Mouse (Mus musculus): ENCODE measurements around the gene Caskin1.

Gene Caskin1

DNA sequence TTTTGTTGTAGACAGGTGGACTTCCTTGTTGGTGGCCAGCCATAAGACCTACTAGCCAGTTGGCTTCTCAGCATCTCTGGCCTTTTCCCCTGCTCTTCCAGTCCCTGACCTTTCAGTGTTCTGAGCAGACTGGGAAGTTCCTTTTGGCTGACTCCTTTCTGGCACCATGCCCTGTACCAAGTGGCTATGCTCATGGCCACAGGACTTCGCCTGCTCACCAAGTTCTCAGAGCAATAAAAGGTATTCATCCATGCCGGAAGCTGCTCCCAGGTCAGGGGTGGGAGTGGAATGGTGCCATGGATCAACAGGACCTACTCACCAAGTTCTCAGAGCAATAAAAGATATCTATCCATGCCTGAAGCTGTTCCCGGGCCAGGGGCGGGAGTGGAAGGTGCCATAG, 15.9 kb upstream of the Caskin1 start:
- DNase-seq (ENCODE audit: low spot score), result no peak

DNA sequence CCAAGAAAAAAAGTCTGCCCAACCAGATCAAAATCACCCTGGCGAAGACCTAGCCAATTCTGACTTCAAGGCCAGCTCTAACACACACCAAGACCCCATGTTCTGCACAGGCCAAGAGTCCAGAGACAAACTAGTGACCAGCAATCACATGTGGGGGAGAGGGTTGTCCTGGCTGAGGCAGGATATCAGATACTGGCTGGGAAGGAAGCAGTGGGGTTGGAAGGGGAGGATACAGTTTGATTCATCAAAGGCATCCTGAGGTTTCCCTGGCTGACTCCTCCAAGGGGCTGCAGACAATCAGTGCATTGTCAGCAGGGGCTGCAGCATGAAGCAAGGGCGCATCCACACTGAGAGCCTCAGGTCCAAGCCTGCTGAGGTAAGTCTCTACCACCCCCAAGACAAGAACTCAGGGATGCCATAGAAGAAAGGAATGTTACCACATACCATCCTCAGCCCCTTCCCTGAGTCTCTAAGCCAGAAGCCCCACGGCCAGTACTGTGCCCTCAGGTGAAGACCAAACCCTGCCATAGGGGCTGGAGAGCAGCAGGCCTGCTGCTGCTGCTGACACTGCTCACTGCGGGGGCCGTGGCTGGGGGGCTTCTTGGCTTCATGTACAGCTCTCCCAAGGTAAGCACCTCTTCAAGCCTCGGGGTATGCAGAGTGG, 14.7 kb upstream of the Caskin1 start, which contains the start of gene Bricd5:
TSS of gene Bricd5 (plus strand) at position 273 of the 664 bp plus-strand sequence.
- DNase-seq (ENCODE audit: low spot score), result no peak

DNA sequence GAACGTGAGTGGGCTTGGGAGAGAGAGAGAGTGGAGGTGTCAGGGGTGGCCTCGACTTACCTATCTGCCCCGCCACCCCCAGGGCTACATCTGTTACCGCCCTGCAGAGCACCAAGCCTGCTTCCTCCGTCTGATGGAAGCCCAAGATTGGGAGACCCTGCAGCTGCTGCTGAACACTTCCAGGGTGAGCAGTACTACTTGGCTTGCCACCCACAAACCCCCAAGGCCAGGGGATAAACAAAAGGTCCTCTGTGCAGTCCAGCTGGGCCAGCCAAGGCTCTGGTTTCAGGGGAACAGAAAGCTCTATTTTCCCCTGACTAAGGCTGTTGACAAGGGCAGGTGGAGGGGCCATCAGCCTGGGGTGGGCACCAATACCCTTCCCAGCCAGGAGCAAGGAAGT, 13.8 kb upstream of the Caskin1 start:
- no peak for DNase-seq (ENCODE audit: low spot score)

DNA sequence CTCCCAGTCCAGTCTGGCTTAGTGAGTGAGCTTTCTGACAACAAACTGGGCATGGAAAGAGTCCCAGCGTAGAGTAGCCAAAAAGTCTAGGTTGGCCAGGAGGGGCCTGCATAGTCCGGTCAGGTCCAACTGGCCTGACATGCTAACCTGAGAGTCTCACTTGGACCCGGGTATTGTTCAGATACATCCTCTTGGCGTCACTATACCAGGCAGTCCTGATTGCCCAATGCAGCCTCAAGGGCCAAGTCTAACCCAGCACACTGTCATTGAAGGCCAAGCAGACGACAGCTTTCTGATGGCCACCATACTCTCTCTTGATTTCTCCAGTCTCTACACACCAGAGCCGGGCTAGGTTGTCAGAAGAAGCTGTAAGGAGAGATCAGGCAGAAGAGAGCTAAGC, 12.8 kb upstream of the Caskin1 start:
- DNase-seq (ENCODE audit: low spot score), result no peak

DNA sequence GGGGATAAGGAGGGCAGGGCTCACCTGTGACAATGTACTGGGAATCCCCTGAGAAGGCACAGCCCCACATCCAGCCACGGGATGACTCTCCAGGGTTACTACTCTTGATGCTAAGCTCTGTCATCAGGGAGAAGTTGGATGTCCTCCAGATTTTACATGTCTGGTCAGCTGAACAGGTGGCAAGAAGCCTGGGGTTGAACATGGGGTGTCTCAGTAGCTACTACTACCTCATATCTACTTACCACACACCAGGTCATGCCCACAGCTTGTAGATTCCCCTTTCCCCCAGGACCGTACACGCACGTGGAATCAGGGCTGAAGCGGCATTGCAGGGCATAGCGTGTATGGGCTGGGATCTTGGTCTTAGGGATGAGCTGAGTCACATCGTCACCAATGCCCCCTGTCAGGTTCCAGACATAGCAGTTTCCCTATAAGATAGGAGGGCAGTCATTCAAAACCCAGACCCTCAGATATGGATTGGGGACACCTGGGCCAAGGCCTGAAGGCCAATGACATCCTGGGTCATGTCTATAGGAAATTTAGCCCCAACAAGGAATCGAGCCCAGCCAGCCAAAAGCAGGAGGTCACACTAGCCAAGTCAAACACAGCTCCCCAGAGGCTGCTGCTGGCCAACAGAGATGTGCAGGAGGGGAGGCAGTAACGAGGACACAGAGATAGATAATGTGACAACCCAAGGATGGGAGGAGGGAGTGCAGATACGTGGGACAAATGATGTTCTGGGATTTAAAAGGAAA, 12.2 kb upstream of the Caskin1 start:
- no peak for DNase-seq (ENCODE audit: low spot score)

DNA sequence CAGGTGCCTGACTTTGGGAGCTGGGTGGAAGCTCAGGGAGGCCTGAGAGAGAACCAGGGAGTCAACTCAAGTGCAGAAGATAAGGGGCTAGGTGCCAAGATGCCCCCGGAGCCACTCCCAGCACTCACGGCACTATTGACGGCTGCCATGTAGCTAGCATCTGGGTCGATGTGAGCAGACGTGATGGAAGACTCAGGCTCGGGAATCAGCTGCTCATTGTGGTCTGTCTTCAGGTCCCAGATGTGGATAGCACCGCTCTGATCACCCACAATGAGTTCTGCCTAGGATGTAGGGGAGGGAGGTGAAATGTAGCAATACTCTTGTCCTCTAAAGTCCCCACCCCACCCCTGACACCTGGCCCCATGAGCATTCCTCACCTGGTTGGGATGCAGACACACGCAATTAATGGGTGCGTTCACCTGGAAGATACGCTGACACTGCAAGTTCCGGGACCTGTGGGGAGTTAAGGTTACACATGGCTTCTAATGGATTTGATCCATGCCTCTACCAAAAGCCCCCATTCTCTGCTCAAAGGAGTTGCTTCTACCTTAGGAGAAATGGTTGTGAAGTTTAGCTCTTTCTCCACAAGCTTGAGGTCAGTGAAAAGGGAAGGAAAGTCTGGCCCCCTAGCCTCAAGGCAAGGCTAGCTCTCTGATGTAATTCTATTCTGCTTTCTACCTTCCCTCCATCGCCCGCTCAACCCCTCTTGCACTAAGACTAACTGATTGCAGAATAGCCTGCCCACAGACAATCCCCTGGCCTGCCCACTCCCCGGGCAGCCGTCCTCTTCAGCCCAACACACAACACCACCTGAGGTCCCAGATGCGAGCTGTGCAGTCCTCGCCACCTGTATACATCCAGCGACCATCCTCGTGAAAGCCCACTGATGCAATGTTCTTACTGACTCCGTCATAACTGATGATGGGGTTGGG, 11.1 kb upstream of the Caskin1 start:
- no peak for DNase-seq (ENCODE audit: low spot score)

DNA sequence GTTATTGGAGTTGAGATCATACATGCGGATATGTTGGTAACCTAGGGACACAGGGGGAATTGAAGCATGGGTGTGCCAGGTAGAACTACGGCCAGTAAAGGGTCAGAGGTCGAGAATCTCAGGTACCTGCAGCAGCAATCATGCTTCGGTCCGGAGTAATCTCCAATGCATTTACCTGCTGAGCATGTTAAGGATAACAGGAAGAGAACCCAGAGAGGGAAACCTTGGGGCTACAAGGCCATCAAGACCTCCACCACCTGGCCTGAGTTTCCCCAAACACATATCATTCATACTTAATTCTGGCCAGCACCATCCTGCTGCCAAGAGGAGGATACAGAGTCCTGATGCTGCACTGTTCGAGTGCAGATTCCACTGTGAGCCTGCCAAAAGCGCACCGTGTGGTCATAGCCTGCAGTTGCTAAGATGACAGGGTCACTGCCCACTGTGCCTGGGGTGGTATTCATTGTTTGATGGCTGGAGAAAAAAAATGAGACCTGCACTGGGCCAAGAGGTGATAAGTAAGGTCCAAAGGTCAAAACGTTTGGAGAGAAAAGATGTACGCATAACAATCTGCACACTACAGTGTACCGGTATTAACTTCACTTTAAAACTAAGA, 10.3 kb upstream of the Caskin1 start:
- no peak for DNase-seq (ENCODE audit: low spot score)

GRCm38 (mm10) chr17:24478663-24479380, 9.6 kb upstream of the Caskin1 start, which contains the start of gene Mlst8:
Gene Mlst8, minus strand, starts transcription at chr17:24479078.
- peak; percentile 97 for DNase-seq (ENCODE audit: low spot score)

DNA sequence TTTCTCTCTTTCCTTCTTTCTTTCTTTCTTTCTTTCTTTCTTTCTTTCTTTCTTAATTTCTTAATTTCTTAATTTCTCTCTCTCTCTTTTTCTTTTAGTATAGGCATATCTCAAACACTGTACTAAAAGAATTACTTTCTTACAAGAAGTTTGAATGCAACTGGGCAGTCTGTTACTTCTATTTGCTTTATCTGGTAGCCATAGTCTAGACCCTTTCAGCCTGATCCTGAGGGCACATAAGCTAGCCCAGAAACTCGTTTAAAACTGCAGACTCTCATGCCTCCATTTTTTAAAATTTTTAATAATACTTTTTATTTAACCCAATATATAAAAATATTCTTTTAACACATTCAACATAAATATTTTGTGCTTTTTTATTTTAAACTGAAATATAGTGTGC, 9.0 kb upstream of the Caskin1 start:
- no peak for DNase-seq (ENCODE audit: low spot score)

GRCm38 (mm10) chr17:24480201-24480826, 8.1 kb upstream of the Caskin1 start:
- no peak for DNase-seq (ENCODE audit: low spot score)

DNA sequence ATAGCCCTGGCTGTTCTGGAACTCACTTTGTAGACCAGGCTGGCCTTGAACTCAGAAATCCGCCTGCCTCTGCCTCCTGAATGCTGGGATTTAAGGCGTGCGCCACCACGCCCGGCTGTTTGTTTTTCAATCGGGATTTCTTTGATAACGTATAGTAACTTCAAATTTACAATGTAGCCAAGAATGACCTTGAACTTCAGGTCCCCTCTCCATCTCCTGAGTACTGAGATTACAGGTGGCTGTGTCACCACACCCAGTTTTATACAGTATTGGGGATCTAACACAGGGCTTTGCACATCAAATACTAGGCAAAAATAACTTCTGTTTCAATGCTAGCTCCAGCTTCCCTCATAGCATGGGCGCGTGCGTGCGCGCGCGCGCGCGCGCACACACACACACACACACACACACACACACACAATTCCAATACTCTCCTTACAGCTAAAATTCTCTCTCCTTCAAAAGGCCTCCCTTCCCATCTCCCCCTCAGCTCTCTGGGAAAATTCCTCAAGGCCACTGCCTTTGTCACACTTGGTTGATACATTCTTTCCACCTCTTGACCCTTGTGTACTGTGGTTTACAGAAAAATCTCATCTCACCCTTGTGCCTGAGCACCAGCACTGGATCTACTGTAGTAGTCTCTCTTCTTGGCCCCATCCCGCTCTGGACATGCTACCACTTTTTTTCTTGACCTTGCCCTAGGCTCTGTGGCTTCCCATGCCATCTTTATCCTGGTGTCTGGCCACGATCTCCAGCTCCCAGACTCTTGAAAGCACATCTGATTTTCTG, 7.2 kb upstream of the Caskin1 start:
- no peak for DNase-seq (ENCODE audit: low spot score)

DNA sequence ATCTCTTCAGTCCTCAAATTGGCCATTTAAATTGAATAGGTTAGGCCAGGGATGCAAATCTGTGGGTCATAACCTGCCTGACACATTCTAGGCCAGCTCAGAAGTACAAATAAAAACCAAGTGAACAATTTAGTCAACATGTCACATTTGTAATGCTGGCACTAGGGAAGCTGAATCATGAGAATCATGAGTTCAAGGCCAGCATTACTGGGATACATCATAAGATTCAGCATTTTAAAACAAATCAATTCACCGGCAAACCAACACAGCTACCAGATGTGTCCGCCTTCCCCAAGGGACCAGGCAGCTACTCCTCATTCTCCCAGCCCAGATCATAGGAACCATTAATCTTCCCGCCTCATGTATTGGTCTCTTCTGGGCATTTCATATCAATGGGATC, 4.9 kb upstream of the Caskin1 start:
- DNase-seq (ENCODE audit: low spot score), result no peak

GRCm38 (mm10) chr17:24485090-24485860, 3.1 kb upstream of the Caskin1 start:
- DNase-seq (ENCODE audit: low spot score), result no peak

GRCm38 (mm10) chr17:24488662-24489264, 362 bp downstream of the Caskin1 start:
- no peak for DNase-seq (ENCODE audit: low spot score)

- DNase-seq (ENCODE audit: low spot score), result no peak
Observed at GRCm38 (mm10) chr17:24489265-24490030, 1.0 kb downstream of the Caskin1 start.

DNA sequence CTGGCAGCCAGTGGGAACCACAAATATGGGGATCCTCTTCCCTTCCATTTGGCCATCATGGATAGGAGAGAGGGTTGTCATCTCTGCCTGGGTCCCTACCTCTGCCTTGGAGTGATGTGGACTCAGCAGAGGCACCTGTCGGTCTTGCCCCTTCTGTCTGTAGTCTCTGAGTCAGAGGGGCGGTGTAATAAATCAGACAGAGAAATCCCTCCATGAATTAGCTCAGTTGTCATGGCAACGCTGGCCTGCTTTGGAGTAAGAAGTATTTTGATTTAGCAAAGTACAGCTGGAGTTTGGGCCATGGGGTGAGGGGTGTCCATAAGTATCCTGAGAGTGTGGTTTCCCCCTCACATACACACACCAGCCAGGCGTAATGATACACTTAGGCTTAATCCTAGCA, 2.0 kb downstream of the Caskin1 start:
- DNase-seq (ENCODE audit: low spot score), result no peak

GRCm38 (mm10) chr17:24494627-24495335, 6.4 kb downstream of the Caskin1 start:
- DNase-seq (ENCODE audit: low spot score), result no peak

All from spleen, adult 12 weeks (tissue).